Mouse (Mus musculus) heart, adult 2 months (tissue): ENCODE results near the gene Rccd1. TPM values are rescaled to one million over a fixed set of nuclear protein-coding genes. Genes with fewer than 3 reads are reported as not detected.

Source experiments
- DNase-seq, 2 experiments: peaks; one replicate each; pipeline ENCODE4 v3.0.0; 2021
- H3K27ac ChIP-seq: fragments of 200-600 bp; 2 replicates; pipeline ENCODE4 v1.8.1; 2022
- H3K27me3 ChIP-seq: fragments of 200-500 bp; 2 replicates; pipeline ENCODE4 v1.6.1; 2012; ENCODE audit warnings: mild to moderate bottlenecking, low read length, inconsistent platforms, mixed read lengths; ENCODE audit not compliant: control insufficient read depth, insufficient read depth
- H3K36me3 ChIP-seq: fragments of 200-500 bp; 2 replicates; pipeline ENCODE4 v1.6.1; 2012; ENCODE audit warnings: low read length, inconsistent platforms; ENCODE audit not compliant: control insufficient read depth, insufficient read depth
- H3K4me1 ChIP-seq: fragments of 200-500 bp; 2 replicates; pipeline ENCODE4 v1.6.1; 2011; ENCODE audit warnings: low read length; ENCODE audit not compliant: control insufficient read depth, insufficient read depth
- H3K4me3 ChIP-seq: fragments of 200-600 bp; 2 replicates; pipeline ENCODE4 v1.8.1; 2022
- H3K79me2 ChIP-seq: fragments of 200-500 bp; replicated peaks from 2 replicates; pipeline ENCODE4 v1.6.1; 2012; ENCODE audit warnings: mild to moderate bottlenecking, inconsistent platforms, low read length, moderate library complexity, mixed read lengths; ENCODE audit not compliant: control insufficient read depth, insufficient read depth
- H3K9ac ChIP-seq: fragments of 200-500 bp; 2 replicates; pipeline ENCODE4 v1.6.1; 2012; ENCODE audit warnings: low read depth, mild to moderate bottlenecking, control low read depth, inconsistent platforms, low read length, mixed read lengths
- CTCF ChIP-seq: fragments of 200-600 bp; IDR thresholded peaks from 2 replicates; pipeline ENCODE4 v1.8.1; 2022; ENCODE audit warnings: antibody characterized with exemption, mild to moderate bottlenecking, moderate library complexity
- EP300 ChIP-seq: fragments of 200-500 bp; IDR thresholded peaks from 2 replicates; pipeline ENCODE4 v1.6.1; 2011; ENCODE audit warnings: low read depth, low read length, control low read depth; ENCODE audit not compliant: insufficient read depth
- POLR2A ChIP-seq: fragments of 200-500 bp; IDR thresholded peaks from 2 replicates; pipeline ENCODE4 v1.6.1; 2011; ENCODE audit warnings: mild to moderate bottlenecking, low read depth, low read length, control low read depth; ENCODE audit not compliant: insufficient read depth
- WGBS: fragments of 180-500 bp; shearing (Covaris S2); methylation state at CpG from one replicate; pipeline ENCODE4 v1.1.7; 2018; 5-methylcytosine and 5-hydroxymethylcytosine counted together
- intact Hi-C: fragments of 180-260 bp; cut with DNase I; formaldehyde crosslinking; loops from one replicate; pipeline ENCODE4 v1.15.1; 2025
- polyA plus RNA-seq: library from polyadenylated mRNA; depleted of rRNA; stranded (reverse); fragments of >200 nt; gene quantifications from 2 replicates; pipeline ENCODE4 v1.2.3, GENCODE M21; 2012; rRNA removed
- total RNA-seq, 2 experiments: library from RNA; stranded (reverse); gene quantifications; 2 replicates each; pipeline ENCODE4 v1.2.3; 2021

Rccd1 gene
- total and polyA plus RNA-seq, 3 experiments, result 5.6 to 7.0 (median 6.1) TPM

DNA sequence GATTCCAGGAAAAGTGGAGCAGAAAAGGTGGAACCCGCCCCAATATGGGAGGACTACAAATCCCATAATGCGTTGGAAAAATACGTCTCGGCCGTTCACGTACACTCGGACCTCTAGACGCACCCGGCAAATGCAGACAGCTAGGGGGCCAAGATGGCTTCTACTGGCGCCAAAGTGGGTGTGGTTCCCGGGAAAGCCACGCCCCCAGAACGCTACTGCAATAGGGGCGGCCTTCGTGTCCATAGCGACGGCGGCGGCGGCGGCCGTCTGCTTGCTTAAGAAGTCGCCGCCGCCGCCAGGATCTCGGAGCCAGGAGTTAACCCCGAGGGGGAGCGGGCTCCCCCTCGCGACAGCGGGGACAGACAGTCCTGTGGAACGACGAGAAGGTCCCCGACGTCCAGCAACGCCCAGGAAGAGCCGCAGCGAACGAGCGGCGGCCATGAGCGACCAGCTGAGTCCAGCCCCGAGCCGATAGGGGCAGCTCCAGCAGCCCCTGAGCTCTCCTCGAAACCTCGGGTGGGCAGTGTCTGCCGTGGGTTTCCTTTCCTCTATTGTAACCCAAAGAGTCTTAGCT, 78.0 kb downstream of the Rccd1 start, which contains the start of gene Ttll13:
TSS of gene Ttll13 (plus strand) at position 229 of the 574 bp plus-strand sequence.
- under 1% methylated on average over 48 of the region's 48 CpGs for WGBS
- Histone ChIP-seq H3K4me3 (peak within 1 kb of the TSS; percentile 89), H3K36me3 (no peaks in the 10 kb centered on the region), H3K27ac (peak within 1 kb of the TSS; percentile 78), H3K79me2 (no peaks in the 10 kb centered on the region), H3K27me3 (no peaks in the 10 kb centered on the region; the same call in 1 of the 2 replicates), H3K4me1 (no peaks in the 10 kb centered on the region), H3K9ac (peak within 1 kb of the TSS; percentile 65)
- peak; percentile 94 to 97 for DNase-seq
- 0 out of 2 replicates have a peak, but pooled peaks have one; percentile 26 for TF ChIP-seq POLR2A
- peak; percentile 61; the same call in 1 of the 2 replicates for TF ChIP-seq EP300
- TF ChIP-seq CTCF, result peak; percentile 68
- intact Hi-C loops, result loop anchor here (2.0 kb wide), 2 partner anchors 13 to 17 kb away; partner anchors contain the start of genes Cib1 and Gdpgp1

DNA sequence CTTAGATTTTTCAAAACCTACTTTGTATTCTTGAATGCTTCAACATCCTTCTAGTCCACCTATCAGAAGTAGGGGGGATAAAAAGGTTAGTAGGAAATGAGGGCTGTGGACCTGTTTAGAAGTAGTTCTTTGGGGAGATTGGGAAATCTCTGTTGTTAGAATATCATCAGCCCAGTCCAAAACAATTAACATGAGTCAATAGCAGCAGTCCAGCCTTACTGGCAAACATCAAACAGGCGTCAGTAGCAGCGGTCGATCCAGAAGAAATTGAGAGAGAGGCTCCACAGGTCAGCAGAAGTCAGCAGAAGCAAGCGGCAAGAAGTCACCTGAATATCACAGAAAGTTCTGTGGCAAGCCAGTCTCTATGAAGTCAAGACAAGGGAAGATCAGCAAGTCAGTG, 79.4 kb downstream of the Rccd1 start:
- Histone ChIP-seq H3K9ac (no peak overlapping the region), H3K27me3 (no peaks in the 10 kb centered on the region), H3K4me1 (no peaks in the 10 kb centered on the region), H3K4me3 (no peak overlapping the region), H3K79me2 (no peaks in the 10 kb centered on the region), H3K27ac (no peak overlapping the region), H3K36me3 (no peaks in the 10 kb centered on the region)
- intact Hi-C loops, result no loop called here
- DNase-seq, result no peak
- TF ChIP-seq POLR2A, result no peak
- TF ChIP-seq EP300, result no peak
- 88% methylated on average over 4 of the region's 4 CpGs for WGBS

Other genes starting within 250 kb of the Rccd1 start
- 1,000 to 10,000 TPM; 1,877 to 2,293 TPM for gene Idh2, start 209.1 kb downstream of the Rccd1 start, total RNA-seq
- 1,651 and 1,954 TPM in 2 replicates for gene Idh2, start 209.1 kb downstream of the Rccd1 start, polyA plus RNA-seq
- 10 to 100 TPM; 10.5 to 11.4 TPM for gene Sema4b, start 137.6 kb downstream of the Rccd1 start, total RNA-seq
- 10.5 and 12.3 TPM in 2 replicates for gene Sema4b, start 137.6 kb downstream of the Rccd1 start, polyA plus RNA-seq
- 10 to 100 TPM; 14.1 to 16.1 TPM for gene Cib1, start 91.6 kb downstream of the Rccd1 start, total RNA-seq
- gene Cib1, start 91.6 kb downstream of the Rccd1 start, polyA plus RNA-seq, result 35.1 and 38.4 TPM in 2 replicates
- 1 to 10 TPM; 1.5 to 2.2 TPM for gene Gdpgp1, start 91.6 kb downstream of the Rccd1 start, total RNA-seq
- 1.4 and 1.5 TPM in 2 replicates for gene Gdpgp1, start 91.6 kb downstream of the Rccd1 start, polyA plus RNA-seq
- under 1 TPM; 0.23 to 0.39 TPM for gene Ttll13, start 78.1 kb downstream of the Rccd1 start, total RNA-seq
- gene Ttll13, start 78.1 kb downstream of the Rccd1 start, polyA plus RNA-seq, result 0.20 and 0.23 TPM in 2 replicates
- gene Ngrn, start 63.2 kb downstream of the Rccd1 start, total RNA-seq, result 10 to 100 TPM; 22.9 to 27.2 TPM
- 16.8 and 26.2 TPM in 2 replicates for gene Ngrn, start 63.2 kb downstream of the Rccd1 start, polyA plus RNA-seq
- gene Vps33b, start 54.8 kb downstream of the Rccd1 start, total RNA-seq, result 1 to 10 TPM; 6.1 to 6.2 TPM
- 5.1 and 5.2 TPM in 2 replicates for gene Vps33b, start 54.8 kb downstream of the Rccd1 start, polyA plus RNA-seq
- 1 to 10 TPM in 1 of 2 experiments, under 1 TPM in 1; 0.47 to 1.5 TPM for gene Prc1, start 30.0 kb downstream of the Rccd1 start, total RNA-seq
- gene Prc1, start 30.0 kb downstream of the Rccd1 start, polyA plus RNA-seq, result 1.1 and 2.8 TPM in 2 replicates
- gene Unc45a, start 16.6 kb upstream of the Rccd1 start, total RNA-seq, result 10 to 100 TPM; 15.8 to 16.8 TPM
- 23.0 and 24.0 TPM in 2 replicates for gene Unc45a, start 16.6 kb upstream of the Rccd1 start, polyA plus RNA-seq
- 10 to 100 TPM; 30.0 to 39.9 TPM for gene Hddc3, start 18.6 kb upstream of the Rccd1 start, total RNA-seq
- gene Hddc3, start 18.6 kb upstream of the Rccd1 start, polyA plus RNA-seq, result 47.7 and 77.5 TPM in 2 replicates
- 10 to 100 TPM; 55.7 to 58.7 TPM for gene Man2a2, start 46.9 kb upstream of the Rccd1 start, total RNA-seq
- gene Man2a2, start 46.9 kb upstream of the Rccd1 start, polyA plus RNA-seq, result 75.8 and 82.4 TPM in 2 replicates
- gene Fes, start 63.5 kb upstream of the Rccd1 start, total RNA-seq, result 1 to 10 TPM; 8.9 to 9.8 TPM
- gene Fes, start 63.5 kb upstream of the Rccd1 start, polyA plus RNA-seq, result 15.4 and 17.3 TPM in 2 replicates
- gene Furin, start 81.0 kb upstream of the Rccd1 start, total RNA-seq, result 100 to 1,000 TPM; 108 to 129 TPM
- gene Furin, start 81.0 kb upstream of the Rccd1 start, polyA plus RNA-seq, result 64.9 and 79.4 TPM in 2 replicates
- gene Blm, start 210.7 kb upstream of the Rccd1 start, total RNA-seq, result 1 to 10 TPM in 1 of 2 experiments, under 1 TPM in 1; 0.91 to 1.3 TPM
- 0.59 and 0.67 TPM in 2 replicates for gene Blm, start 210.7 kb upstream of the Rccd1 start, polyA plus RNA-seq